Mouse (Mus musculus) stomach, embryonic 14.5 days (tissue): ENCODE results near the gene Olfr612. TPM values are rescaled to one million over a fixed set of nuclear protein-coding genes. Genes with fewer than 3 reads are reported as not detected.
"Not testable (repeated sequence)": the region's sequence is repeated elsewhere in the genome, so short reads cannot be mapped to it uniquely, and the experiment has no call there.

Experiments used
- ATAC-seq: fragments of 200-750 bp; cut with Nextera tagmentation; 2 replicates; pipeline ENCODE4 v1.8.0; 2017; ENCODE audit warnings: low read depth, moderate TSS enrichment; ENCODE audit not compliant: insufficient number of reproducible peaks, insufficient read depth, low FRiP score
- H3K27ac ChIP-seq: fragments of 300-500 bp; sonication (generic); 2 replicates; pipeline ENCODE4 v1.5.1; 2014; ENCODE audit warnings: mild to moderate bottlenecking, low read length, moderate library complexity, mixed read lengths
- H3K27me3 ChIP-seq: fragments of 300-500 bp; sonication (generic); 2 replicates; pipeline ENCODE4 v1.6.1; 2014; ENCODE audit warnings: low read length, control low read depth, mixed read lengths; ENCODE audit not compliant: control insufficient read depth, insufficient read depth
- H3K36me3 ChIP-seq: fragments of 300-500 bp; sonication (generic); 2 replicates; pipeline ENCODE4 v1.6.1; 2014; ENCODE audit warnings: mild to moderate bottlenecking, control low read depth, low read length, moderate library complexity, mixed read lengths; ENCODE audit not compliant: control insufficient read depth, insufficient read depth
- H3K4me1 ChIP-seq: fragments of 300-500 bp; sonication (generic); 2 replicates; pipeline ENCODE4 v1.6.1; 2014; ENCODE audit warnings: low read length, control low read depth, mixed read lengths; ENCODE audit not compliant: control insufficient read depth, insufficient read depth
- H3K4me2 ChIP-seq: fragments of 300-500 bp; sonication (generic); replicated peaks from 2 replicates; pipeline ENCODE4 v1.6.1; 2014; ENCODE audit warnings: low read depth, low read length, control low read depth
- H3K4me3 ChIP-seq: fragments of 300-500 bp; sonication (generic); 2 replicates; pipeline ENCODE4 v1.5.1; 2014; ENCODE audit warnings: low read depth, low read length, control low read depth
- H3K9ac ChIP-seq: fragments of 300-500 bp; sonication (generic); replicated peaks from 2 replicates; pipeline ENCODE4 v1.6.1; 2014; ENCODE audit warnings: low read depth, mild to moderate bottlenecking, control low read depth, low read length, moderate library complexity, mixed read lengths
- H3K9me3 ChIP-seq: fragments of 300-500 bp; sonication (generic); 2 replicates; pipeline ENCODE4 v1.6.1; 2016; ENCODE audit warnings: low read depth, low read length, control low read depth; ENCODE audit not compliant: control insufficient read depth
- WGBS: fragments of 180-500 bp; shearing (Covaris S2); extraction: QIAGEN DNeasy Blood & Tissue Kit; methylation state at CpG from one replicate; pipeline ENCODE4 v1.1.7; 2014; 5-methylcytosine and 5-hydroxymethylcytosine counted together
- polyA plus RNA-seq: library from polyadenylated mRNA; unstranded; fragments of >200 nt; fragmentation: Nextera tagmentation; extraction: Ambion mirVana; gene quantifications from 2 replicates; pipeline ENCODE4 v1.2.1, GENCODE M21; 2014

Gene Olfr612
- not detected in 2 replicates for polyA plus RNA-seq

GRCm38 (mm10) chr7:103542617-103543016, at the start of gene Olfr612:
Gene Olfr612, minus strand, starts transcription at chr7:103542717.
- not testable (repeated sequence) for ATAC-seq, H3K9me3 ChIP-seq, H3K4me1 ChIP-seq, H3K4me2 ChIP-seq, H3K27me3 ChIP-seq, H3K9ac ChIP-seq, H3K36me3 ChIP-seq, H3K4me3 ChIP-seq, H3K27ac ChIP-seq
- 81% methylated on average over 2 of the region's 2 CpGs for WGBS

GRCm38 (mm10) chr7:103589803-103590202, 47.3 kb upstream of the Olfr612 start, which contains the start of gene Olfr618:
Gene Olfr618, plus strand, starts transcription at chr7:103590103.
- no peak within 1 kb of the TSS for H3K4me2 ChIP-seq
- no peak within 1 kb of the TSS for H3K9ac ChIP-seq
- no peak within 1 kb of the TSS for H3K4me3 ChIP-seq
- no peaks in the 10 kb centered on the region for H3K4me1 ChIP-seq
- H3K36me3 ChIP-seq: no peaks in the 10 kb centered on the region
- H3K9me3 ChIP-seq: no peaks in the 10 kb centered on the region
- H3K27me3 ChIP-seq: no peaks in the 10 kb centered on the region
- ATAC-seq: no peak
- no peak within 1 kb of the TSS for H3K27ac ChIP-seq
- WGBS: 75% methylated on average over 2 of the region's 2 CpGs

- no peak within 1 kb of the TSS for H3K4me3 ChIP-seq
- no peak for ATAC-seq
Observed at GRCm38 (mm10) chr7:103572761-103573160, 30.2 kb upstream of the Olfr612 start, which contains the start of gene Olfr617. Gene Olfr617, plus strand, starts transcription at chr7:103573061.

GRCm38 (mm10) chr7:103569043-103569442, 26.5 kb upstream of the Olfr612 start, which contains the start of gene Olfr616:
Gene Olfr616, minus strand, starts transcription at chr7:103569143.
- no peak within 1 kb of the TSS for H3K9ac ChIP-seq
- no peak within 1 kb of the TSS for H3K4me2 ChIP-seq
- H3K4me3 ChIP-seq: no peak within 1 kb of the TSS
- no peaks in the 10 kb centered on the region for H3K9me3 ChIP-seq
- no peaks in the 10 kb centered on the region for H3K4me1 ChIP-seq
- no peak for ATAC-seq
- H3K27me3 ChIP-seq: no peaks in the 10 kb centered on the region
- WGBS: 88% methylated on average over 3 of the region's 3 CpGs
- H3K27ac ChIP-seq: no peak within 1 kb of the TSS
- no peaks in the 10 kb centered on the region for H3K36me3 ChIP-seq

More at GRCm38 (mm10) chr7:103572761-103573160, 30.2 kb upstream of the Olfr612 start, which contains the start of gene Olfr617:
- Histone ChIP-seq H3K27ac (no peak within 1 kb of the TSS), H3K4me2 (no peak within 1 kb of the TSS), H3K9me3 (no peaks in the 10 kb centered on the region), H3K4me1 (no peaks in the 10 kb centered on the region), H3K9ac (no peak within 1 kb of the TSS), H3K36me3 (no peaks in the 10 kb centered on the region), H3K27me3 (no peaks in the 10 kb centered on the region)
- 88% methylated on average over 1 of the region's 1 CpGs for WGBS

GRCm38 (mm10) chr7:103555779-103556178, 13.3 kb upstream of the Olfr612 start, which contains the start of gene Olfr615:
Gene Olfr615, plus strand, starts transcription at chr7:103556079.
- H3K9ac ChIP-seq: no peak within 1 kb of the TSS
- no peak within 1 kb of the TSS for H3K27ac ChIP-seq
- no peak within 1 kb of the TSS for H3K4me3 ChIP-seq
- WGBS: 81% methylated on average over 2 of the region's 2 CpGs
- no peaks in the 10 kb centered on the region for H3K9me3 ChIP-seq
- no peak within 1 kb of the TSS for H3K4me2 ChIP-seq
- no peaks in the 10 kb centered on the region for H3K27me3 ChIP-seq
- ATAC-seq: no peak
- no peaks in the 10 kb centered on the region for H3K4me1 ChIP-seq
- no peaks in the 10 kb centered on the region for H3K36me3 ChIP-seq

- H3K9ac ChIP-seq: no peak within 1 kb of the TSS
- H3K4me2 ChIP-seq: no peak within 1 kb of the TSS
- no peaks in the 10 kb centered on the region for H3K36me3 ChIP-seq
- H3K4me3 ChIP-seq: no peak within 1 kb of the TSS
- ATAC-seq: no peak
- no peak within 1 kb of the TSS for H3K27ac ChIP-seq
- 67% methylated on average over 2 of the region's 2 CpGs for WGBS
- no peaks in the 10 kb centered on the region for H3K9me3 ChIP-seq
- no peaks in the 10 kb centered on the region for H3K4me1 ChIP-seq
- no peaks in the 10 kb centered on the region for H3K27me3 ChIP-seq
Observed at GRCm38 (mm10) chr7:103547774-103548173, 5.3 kb upstream of the Olfr612 start, which contains the start of gene Olfr613. Gene Olfr613, plus strand, starts transcription at chr7:103548074.

- H3K4me2 ChIP-seq, H3K9me3 ChIP-seq, H3K36me3 ChIP-seq, H3K4me3 ChIP-seq, ATAC-seq, H3K9ac ChIP-seq, H3K27me3 ChIP-seq, H3K4me1 ChIP-seq, H3K27ac ChIP-seq: not testable (repeated sequence)
- 61% methylated on average over 1 of the region's 1 CpGs for WGBS
Observed at GRCm38 (mm10) chr7:103520746-103521145, 21.8 kb downstream of the Olfr612 start, which contains the start of gene Olfr611. Gene Olfr611, minus strand, starts transcription at chr7:103520846.

GRCm38 (mm10) chr7:103512022-103512421, 30.5 kb downstream of the Olfr612 start, which contains the start of gene Olfr610:
Gene Olfr610, minus strand, starts transcription at chr7:103512122.
- Histone ChIP-seq H3K27ac (no peak within 1 kb of the TSS), H3K36me3 (no peaks in the 10 kb centered on the region), H3K4me1 (no peaks in the 10 kb centered on the region), H3K4me2 (no peak within 1 kb of the TSS), H3K4me3 (no peak within 1 kb of the TSS), H3K9ac (no peak within 1 kb of the TSS), H3K27me3 (no peaks in the 10 kb centered on the region), H3K9me3 (no peaks in the 10 kb centered on the region)
- no peak for ATAC-seq
- 86% methylated on average over 2 of the region's 2 CpGs for WGBS

- H3K9ac ChIP-seq: no peak within 1 kb of the TSS
- no peaks in the 10 kb centered on the region for H3K9me3 ChIP-seq
- no peak within 1 kb of the TSS for H3K27ac ChIP-seq
- H3K4me2 ChIP-seq: no peak within 1 kb of the TSS
- no peaks in the 10 kb centered on the region for H3K27me3 ChIP-seq
- H3K4me1 ChIP-seq: no peaks in the 10 kb centered on the region
- WGBS: 72% methylated on average over 1 of the region's 1 CpGs
- ATAC-seq: no peak
- no peaks in the 10 kb centered on the region for H3K36me3 ChIP-seq
- H3K4me3 ChIP-seq: no peak within 1 kb of the TSS
Observed at GRCm38 (mm10) chr7:103497962-103498361, 44.6 kb downstream of the Olfr612 start, which contains the start of gene Olfr609. Gene Olfr609, minus strand, starts transcription at chr7:103498062.
